Mouse (Mus musculus): ENCODE results near the gene Gng12. TPM values are rescaled to one million over a fixed set of nuclear protein-coding genes. Genes with fewer than 3 reads are reported as not detected.

The Gng12 gene
- polyA plus RNA-seq (2012; rRNA removed): 26.0 and 26.9 TPM in 2 replicates

DNA sequence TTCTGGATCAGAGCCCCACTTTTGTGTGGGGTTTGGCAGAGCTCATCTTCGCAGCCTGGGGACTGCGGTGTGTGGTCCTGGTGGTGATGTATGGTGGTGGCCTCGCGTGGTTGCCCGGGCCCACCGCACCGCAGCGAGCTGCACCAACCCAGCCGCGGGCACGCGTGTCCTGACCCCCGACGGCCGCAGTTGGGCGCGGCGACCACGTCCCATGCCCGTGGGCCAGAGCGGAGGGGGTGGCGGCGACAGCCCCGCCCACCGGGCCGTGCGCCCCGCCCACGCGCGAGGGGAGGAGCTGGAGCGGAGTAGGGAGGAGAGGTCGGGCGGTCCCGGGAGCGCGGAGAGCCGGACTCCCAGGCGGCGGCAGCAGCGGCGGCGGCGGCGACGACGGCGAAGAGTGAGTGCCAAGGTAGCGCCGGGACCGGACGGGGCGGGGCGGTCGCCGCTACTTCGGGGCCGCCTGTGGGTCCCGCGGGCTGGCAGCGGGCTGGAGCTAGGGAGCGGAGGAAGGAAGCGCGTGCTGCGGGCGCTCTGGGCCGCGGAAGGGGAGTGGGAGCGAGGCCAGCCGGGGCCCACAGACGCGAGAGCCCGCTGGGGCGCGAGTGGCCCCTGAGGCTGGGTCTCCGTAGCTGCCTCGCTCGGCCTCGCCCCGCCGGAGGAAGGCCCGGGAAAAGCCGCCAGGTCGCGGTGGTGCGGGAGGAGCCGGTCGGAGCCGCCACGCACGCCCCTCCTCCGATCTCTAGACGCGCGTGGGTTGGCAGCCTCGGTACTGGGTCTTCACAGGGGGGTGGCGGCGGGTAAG lies at the start of gene Gng12:
Gene Gng12, plus strand, starts transcription at position 279 of the 802 bp plus-strand sequence.

DNA sequence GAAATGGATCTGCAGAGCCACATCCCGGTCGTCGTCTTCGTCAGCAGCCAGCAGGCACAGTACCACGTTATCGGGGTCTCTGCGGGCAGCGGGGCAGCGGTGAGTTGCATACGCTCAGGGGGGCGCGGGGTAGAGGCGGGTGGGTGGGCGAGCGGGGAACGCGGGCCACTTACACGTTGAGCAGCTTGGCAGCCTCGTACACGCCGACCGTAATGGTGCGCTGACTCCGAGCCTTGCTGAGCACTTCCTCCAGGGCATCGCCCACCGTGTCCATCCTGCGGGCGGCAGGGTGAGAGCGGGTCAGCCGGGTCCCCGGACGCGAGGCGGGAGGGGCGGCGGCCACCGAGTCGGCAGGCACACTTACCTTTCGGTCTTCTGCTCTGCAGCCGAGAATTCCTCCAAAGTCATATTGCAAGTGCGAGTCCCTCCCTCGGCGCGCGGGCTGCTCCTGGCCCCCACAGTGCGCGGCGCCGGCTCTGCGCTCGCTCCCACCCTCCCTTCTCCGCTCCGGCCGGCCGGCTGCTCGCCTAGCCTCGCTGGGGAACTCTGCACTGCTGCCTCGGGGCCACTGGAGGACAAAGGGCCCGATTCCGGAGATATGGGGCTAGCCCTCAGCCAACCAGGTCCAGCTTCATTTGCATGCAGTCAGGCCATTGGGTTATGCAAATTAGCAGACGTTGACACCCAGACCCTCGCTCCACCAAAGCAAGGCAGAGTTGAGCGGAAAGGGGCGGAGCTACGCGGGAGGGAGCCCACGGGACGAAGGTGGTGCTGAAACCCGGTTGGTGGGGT lies 140.8 kb downstream of the Gng12 start, which contains the start of gene Gadd45a:
Gene Gadd45a, minus strand, starts transcription at position 621 of the 792 bp plus-strand sequence.

Other genes starting within 250 kb of the Gng12 start
- gene Vmn1r35, start 210.5 kb upstream of the Gng12 start, polyA plus RNA-seq (2012; rRNA removed): not detected in 2 replicates
- gene Vmn1r36, start 177.2 kb upstream of the Gng12 start, polyA plus RNA-seq (2012; rRNA removed): not detected in 2 replicates
- not detected in 2 replicates for gene Vmn1r37, start 167.0 kb upstream of the Gng12 start, polyA plus RNA-seq (2012; rRNA removed)
- not detected in 2 replicates for gene Vmn1r38, start 113.8 kb upstream of the Gng12 start, polyA plus RNA-seq (2012; rRNA removed)
- not detected in 2 replicates for gene Vmn1r39, start 85.8 kb upstream of the Gng12 start, polyA plus RNA-seq (2012; rRNA removed)
- gene Gadd45a, start 141.1 kb downstream of the Gng12 start, polyA plus RNA-seq (2012; rRNA removed): 41.9 and 44.3 TPM in 2 replicates

All from liver, embryonic 18 days (tissue).